Mouse (Mus musculus) brain, embryonic 14.5 days (tissue): ENCODE measurements around the gene Srl.

Source experiments
- CTCF ChIP-seq: fragments of 200-500 bp; IDR thresholded peaks from 2 replicates; pipeline ENCODE4 v1.5.1; 2012; ENCODE audit warnings: inconsistent platforms, mild to moderate bottlenecking, moderate library complexity, borderline replicate concordance; ENCODE audit not compliant: insufficient read depth, insufficient read length; ENCODE audit errors: extremely low read depth
- POLR2A ChIP-seq: fragments of 200-500 bp; IDR thresholded peaks from 2 replicates; pipeline ENCODE4 v1.6.1; 2012; ENCODE audit warnings: mild to moderate bottlenecking, inconsistent platforms, borderline replicate concordance; ENCODE audit not compliant: poor library complexity, insufficient read depth, insufficient read length, severe bottlenecking; ENCODE audit errors: extremely low read depth

- no peak for TF ChIP-seq CTCF
- no peak for TF ChIP-seq POLR2A
These were observed 21.8 kb downstream of the Srl start for GRCm38 (mm10) chr16:4519825-4520224.
